Mouse (Mus musculus): ENCODE results near the gene Zfp683.

The Zfp683 gene

DNA sequence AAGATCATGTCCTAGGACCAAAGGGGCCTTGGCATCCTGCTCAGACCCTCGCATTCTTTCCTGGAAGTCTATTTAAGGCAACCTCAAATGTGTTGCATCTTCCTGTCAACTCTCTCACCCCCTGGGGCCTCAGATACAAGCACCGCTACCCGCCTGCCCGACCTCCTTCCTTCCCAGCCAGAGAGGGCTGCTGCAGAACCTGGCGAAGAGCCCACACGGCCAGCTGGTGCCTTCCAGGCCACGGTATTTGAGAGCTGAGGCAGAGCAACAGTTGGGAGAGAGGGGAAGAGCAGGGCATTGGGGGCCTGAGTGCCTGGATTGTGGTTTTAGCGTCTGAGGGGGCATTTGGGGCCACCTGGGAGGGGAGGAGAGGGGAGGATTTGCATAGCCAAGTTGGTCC lies 1.1 kb upstream of the Zfp683 start:
- peak; percentile 37 to 71 for DNase-seq (ENCODE audit: low spot score in 2 of 2)

DNA sequence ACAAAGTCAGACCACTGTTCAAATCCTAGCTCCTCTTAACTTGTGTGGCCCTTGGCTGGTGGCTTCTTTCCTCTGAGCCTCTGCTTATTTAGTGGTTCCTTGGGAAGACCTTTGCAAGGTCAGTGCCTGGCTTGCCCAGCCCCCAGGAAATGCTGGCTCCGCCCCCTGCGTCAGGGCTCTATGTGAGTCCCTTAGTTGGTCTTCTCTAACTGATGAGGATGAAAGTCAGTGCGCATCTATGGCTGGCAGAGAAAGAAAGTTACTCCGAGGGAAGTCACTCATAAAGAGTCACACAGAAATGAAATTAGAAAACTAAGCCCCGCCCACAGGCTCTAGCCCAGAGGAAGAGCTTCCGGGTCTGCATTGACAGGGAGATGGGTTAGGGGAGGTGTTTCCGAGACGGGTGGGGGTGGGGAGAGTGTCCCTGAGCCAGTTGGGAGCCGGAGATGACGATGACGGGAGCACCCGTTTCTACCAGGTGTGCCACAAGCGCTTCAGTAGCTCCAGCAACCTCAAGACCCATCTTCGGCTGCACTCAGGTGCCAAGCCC lies 4.6 kb downstream of the Zfp683 start:
- DNase-seq (ENCODE audit: low spot score in 2 of 2), result no peak

DNA sequence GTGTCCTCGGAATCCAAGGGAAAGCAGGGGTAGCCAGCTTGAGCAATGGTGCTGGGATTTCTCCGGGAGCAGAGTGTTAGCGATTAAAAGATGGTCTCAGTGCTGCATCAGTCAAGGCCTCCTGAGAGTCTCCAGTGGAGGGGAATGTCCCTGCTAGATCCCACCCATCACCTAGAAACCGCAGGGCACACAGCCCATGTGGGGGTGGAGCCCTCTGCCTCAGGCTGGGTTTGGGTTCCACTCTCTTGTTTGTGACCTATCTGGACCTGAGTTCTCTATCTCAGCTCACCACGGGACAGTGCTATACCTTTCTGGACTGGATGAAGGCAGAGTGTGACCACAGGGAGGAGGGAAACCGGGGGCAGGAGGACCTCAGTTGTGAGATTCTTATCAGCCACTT lies 5.3 kb downstream of the Zfp683 start:
- no peak for DNase-seq (ENCODE audit: low spot score in 2 of 2)

DNA sequence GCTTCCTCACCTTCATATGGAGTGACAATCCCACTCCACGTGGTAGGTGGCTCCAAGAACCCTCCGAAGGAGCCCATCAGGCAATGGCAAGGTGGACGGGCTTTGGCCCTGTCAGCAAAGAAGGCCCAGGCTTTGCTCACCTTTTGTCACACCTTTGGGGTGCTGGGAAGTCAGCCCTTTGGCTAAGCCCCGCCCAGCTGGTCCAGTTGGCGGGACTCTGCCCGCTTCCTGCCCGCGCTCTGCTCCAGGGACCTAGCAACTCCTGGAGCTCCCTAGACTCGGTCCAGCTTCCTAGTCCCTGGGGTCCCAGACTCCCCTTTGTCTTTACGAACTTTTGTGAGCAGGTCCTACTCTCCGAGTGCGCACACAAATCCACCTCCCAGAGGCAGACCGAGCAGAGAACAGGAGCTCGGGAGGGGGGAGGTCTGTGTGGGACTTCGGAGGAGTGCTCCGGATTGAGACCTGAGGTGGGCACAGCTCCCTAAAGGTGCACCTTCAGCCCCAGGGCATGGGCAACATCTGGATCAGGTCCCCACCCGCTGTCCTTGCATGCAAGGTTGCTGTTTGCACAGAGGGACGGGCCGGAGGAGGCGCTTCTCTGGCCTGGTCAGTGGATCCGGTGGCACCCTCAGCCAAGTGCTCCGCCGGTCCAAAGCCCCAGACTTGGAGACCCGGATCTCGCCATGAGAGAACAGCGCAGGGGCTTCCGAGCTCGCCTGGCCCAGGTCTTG lies 6.7 kb downstream of the Zfp683 start, which contains the start of gene Crybg2:
TSS of gene Crybg2 (plus strand) at position 681 of the 731 bp plus-strand sequence.
- DNase-seq (ENCODE audit: low spot score in 2 of 2), result no peak

DNA sequence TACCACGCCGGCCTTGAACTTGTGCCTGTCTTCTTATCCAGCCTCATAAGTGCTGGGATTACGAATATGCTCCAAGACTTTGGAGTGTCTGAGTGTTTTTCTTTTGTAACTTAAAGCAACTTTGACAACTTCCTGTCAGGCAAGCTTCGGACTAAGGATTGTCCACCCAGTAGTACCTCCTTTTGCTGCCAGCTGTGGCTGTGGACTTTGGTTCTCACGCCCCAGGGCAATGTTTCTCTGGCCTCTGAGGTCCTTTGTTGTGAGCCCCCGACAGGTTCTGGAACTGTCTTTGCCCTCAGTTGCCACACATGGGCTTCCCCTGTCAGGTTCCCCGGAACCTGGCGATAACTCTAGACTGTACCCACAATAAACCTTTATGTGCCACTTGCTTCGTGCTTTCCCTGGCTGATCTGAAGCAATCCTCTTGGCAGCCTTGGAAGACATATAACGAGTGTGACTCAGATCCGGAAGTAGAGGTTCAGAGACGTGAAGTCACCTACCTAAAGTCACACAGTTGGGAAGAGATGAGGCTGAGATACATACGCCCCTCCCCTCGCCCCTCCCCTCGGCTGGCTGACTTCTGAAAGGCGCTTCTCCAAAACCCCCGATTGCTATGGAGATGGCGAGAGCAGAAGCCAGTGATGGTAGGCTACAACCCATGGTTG lies 7.7 kb downstream of the Zfp683 start:
- DNase-seq (ENCODE audit: low spot score in 2 of 2), result no peak

DNA sequence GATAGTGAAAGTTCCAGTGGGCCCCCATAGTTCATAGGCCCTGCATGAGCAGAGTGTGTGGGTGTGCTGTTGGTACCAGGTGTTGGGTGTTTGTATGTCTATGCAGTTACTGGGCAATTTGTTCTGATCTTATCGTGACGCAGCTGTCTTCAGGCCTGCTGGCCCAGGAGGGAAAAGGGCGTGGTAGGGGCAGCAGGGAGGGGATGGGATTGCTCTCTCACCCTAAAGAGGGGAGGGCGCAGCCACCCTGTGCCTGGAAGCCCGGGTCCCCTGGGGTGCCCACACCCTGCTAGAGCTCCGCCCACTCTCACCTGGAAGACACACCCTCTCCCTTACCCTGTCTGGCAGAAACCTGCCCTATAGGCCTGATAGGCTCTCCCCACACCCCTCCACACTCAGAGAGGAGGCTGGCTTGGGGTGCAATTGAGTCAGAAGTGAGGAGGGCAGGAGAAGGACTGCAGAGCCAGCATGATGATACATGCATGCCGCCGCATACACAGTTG lies 8.4 kb downstream of the Zfp683 start:
- no peak for DNase-seq (ENCODE audit: low spot score in 2 of 2)

DNA sequence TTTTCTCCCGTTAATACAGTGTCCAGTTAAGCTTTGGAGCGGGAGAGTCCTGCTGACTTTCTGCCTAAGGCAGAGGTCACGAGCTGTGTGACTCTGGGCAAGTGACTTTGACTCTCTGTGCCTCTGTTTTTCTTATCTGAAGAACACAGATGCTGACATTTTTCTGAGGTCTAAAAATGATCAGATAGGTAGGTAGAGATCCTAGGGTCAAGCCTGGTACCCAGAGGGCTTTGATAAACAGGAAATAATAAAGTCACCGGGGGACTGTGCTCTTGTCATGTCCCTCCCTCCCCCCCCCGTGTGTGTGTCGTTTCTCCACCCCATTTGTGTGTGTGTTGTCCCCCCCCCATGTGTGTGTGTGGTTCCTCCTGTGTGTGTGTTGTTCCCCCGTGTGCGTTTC lies 8.9 kb downstream of the Zfp683 start:
- DNase-seq (ENCODE audit: low spot score in 2 of 2), result no peak

DNA sequence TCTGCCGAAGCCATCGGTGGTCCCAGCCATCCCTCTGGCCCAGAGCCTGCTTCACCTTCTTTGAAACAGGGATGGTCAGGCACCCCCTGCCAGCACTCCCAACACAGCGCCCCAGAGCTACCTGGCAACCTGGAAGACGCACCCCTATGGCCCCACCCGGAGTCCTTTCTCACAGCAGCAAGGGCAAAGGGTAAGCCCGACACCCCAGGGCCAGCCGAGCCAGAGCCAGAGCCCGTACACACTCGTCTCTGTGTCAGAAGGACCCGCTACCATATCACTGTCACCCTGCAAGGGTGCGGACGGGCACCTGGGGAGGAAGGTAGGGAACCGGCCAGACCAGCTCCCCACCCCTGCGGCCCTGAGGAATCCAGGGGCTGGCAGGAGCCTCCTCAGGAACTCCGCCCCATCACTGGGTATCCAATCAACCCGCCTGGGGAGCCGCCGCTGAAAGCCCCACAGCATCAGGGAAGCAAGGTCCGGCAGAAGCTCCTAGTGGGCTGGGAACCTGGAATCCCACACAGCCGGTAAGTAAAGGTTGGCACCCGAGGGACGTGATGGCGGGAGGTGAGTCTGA lies 11.9 kb downstream of the Zfp683 start:
- no peak for DNase-seq (ENCODE audit: low spot score in 2 of 2)

DNA sequence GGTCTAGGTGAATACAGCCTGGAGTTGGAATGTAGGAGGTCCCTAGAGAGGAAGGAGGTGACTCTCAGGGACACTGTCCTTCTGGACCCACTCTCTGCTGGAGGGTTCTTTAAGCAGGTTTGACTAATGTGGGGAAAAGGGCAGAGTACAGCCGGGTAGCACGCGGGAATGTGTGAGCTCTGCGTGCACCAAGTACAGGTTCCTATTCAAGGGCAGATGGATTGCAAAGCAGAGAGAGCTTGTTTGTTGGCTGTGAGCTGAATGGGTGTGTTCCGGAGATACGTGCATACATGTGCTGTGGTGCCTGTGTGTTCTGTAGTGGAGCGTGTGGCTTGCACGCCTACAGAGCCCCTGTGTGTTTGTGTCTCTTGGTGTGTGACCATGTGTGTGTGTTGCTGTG lies 13.7 kb downstream of the Zfp683 start:
- DNase-seq (ENCODE audit: low spot score in 2 of 2), result no peak

DNA sequence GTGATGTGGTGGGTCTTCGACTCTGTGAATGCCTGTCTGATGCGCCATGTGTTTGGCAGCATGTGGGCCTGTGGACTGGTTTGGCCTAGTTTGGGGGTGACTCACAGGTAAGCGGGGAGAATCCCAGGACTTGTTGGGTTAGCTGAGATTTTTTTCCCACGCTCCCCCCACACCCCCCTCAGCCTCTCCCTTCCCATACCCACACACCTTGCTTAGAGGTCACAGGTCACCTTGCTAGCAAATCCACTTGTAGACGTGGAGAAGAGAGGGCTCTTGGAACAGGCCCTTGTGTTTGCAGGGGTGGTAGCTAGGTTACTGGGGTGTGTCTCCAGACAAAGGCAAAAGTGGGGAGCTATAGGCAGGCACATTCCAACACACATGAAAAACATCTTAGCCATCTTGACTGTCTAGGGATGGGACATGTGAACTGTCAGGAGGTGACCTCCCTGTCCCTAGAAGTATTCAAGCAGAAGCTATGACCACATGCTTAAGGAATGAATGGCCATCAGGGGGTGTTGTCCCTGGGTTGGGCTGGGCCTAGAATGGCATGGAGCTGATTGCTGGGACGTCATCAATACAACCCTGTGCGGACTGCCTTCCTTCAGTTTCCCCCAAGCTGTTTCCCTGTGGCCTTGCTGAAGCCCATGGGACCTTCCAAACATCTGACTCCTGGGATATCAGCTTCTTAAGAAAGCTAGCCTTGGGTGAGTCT lies 14.4 kb downstream of the Zfp683 start:
- DNase-seq (ENCODE audit: low spot score in 2 of 2), result no peak

DNA sequence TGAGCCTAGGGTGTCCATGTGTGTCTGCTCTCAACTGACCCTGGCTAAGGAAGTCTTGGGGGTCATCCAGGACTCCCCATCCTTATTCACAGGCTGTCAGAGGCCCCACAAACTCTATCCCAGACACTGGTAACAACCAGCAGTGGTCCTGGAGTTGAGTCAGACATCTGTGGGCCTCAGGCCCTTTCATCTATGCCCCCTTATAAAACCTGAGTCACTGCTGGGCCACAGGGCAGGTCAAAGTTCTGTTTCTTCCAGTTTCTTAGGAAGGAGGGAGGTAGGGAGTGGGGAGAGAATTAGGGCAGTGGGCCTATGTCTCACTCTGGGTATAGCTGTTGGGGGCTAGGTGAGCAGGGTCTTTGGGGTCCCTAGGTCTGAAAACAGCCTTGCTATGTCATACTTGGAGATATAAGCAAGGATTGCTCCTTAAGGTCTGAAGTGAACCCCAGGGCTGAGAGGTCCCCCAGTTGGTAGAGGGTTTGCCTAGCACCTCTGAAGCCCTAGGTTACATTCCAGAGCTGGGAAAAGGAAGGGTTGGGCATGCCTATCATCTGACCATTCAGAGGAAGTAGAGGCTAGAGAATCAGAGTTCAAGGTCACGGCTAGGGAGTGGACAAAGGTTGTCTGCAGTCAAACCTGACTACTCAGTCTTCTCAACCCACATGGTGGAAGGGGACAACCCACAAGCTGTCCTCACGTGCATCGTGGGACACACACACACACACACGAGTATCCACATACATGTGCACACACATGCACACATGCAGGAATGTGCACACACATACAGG lies 15.3 kb downstream of the Zfp683 start:
- no peak for DNase-seq (ENCODE audit: low spot score in 2 of 2)

DNA sequence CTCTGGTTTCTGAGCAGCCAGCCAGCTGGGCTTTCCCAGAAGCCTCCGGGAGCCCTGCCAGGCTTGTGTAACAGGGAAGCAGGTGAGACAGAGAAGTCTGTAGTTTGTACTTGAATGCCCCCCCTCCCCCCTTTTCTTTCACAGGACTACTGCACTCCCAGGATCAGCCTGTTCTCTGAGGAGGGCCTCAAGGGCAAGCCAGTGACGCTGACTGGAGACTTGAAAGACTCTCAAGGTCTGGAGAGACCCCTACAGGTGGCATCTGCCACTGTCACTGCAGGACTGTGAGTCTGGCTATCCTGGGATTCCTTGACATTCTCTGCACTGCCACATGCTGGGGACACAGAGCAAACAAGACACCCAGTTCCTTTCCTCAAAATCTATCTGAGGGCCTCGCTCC lies 25.1 kb downstream of the Zfp683 start:
- DNase-seq (ENCODE audit: low spot score in 2 of 2), result peak in 1 of 2 experiments; percentile 43

DNA sequence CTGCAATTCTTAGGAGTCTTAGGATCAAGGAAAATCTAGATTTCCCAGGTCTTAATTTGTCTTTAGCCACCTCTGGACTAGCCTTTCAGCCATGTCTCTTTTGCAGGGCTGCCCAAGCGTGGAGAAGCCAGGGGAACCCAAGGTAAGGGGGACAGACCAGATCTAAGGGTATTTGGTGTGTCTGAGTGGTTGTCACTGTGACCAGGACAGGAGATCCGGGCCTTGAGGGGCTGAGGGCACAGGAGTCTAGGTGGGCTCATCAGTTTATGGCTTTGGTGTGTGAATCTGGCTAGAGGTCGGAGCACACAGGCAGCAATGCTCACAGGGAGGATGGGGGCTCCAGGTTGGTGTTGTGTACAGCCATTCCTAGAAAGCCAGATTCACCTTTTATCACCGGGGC lies 27.0 kb downstream of the Zfp683 start:
- no peak for DNase-seq (ENCODE audit: low spot score in 2 of 2)

DNA sequence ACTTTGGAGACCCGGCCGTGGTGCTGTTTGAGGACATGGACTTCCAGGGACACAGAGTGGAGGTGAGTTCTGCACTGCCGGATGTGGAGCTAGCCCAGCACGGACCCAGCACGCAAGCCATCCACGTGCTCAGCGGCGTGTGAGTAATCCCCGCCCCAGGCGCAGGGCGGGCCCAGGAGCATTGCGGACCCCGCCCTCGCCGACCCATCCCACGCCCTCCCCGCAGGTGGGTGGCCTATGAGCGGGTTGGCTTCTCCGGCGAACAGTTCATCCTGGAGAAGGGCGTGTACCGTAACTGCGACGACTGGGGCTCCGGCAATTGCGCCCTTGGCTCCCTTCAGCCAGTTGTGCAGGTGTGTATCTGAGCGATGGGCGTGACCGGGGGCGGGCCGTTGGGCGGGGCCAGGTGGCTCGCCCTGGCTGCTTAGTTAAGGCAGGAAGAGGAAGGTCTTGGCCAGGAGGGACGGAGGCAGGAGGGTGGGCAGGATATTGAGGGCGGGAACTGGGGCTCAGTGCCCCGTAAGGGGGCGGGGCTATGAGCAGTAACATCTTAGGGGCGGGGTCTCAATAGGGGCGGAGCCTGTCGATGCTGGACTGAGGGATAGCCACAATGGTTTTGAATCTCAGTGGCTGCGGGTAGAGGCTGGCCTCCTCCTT lies 28.2 kb downstream of the Zfp683 start:
- DNase-seq (ENCODE audit: low spot score in 2 of 2), result peak in 1 of 2 experiments; percentile 21

DNA sequence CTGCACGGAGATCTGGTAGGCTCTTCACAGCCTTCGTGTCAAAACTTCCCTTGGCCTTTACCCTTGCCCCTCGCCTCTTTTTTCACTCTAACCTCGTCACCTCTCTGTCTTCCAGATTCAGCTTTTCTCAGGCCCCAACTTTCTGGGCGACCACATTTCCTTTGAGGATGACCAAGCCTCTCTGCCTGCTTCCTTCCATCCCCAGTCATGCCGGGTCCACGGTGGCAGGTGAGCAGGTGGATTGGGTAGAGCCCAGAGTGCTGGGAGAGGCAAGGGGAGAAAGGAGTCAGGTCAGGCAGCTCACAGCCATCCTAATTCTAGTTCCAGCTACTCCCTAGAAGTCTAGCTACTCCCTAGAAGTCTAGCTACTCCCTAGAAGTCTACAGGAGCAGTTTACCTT lies 28.8 kb downstream of the Zfp683 start:
- DNase-seq (ENCODE audit: low spot score in 2 of 2), result no peak

DNA sequence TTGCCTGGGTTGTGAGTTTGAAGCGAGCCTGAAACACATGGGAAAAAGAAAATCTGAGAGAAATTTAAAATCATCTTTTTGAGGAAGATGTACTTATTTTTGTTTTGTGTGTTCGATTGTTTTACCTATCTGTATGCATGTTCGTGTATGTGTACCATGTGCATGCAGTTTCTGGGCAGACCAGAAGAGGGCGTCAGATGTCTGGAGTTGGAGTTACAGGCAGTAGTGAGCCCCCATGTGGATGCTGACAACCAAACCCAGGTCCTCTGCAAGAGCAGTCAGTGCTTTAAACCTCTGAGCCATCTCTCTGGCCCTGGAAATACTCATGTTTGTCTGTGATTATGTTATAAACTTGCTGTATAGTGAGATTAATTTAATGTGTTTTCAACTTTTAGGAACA lies 31.4 kb downstream of the Zfp683 start:
- no peak for DNase-seq (ENCODE audit: low spot score in 2 of 2)

DNA sequence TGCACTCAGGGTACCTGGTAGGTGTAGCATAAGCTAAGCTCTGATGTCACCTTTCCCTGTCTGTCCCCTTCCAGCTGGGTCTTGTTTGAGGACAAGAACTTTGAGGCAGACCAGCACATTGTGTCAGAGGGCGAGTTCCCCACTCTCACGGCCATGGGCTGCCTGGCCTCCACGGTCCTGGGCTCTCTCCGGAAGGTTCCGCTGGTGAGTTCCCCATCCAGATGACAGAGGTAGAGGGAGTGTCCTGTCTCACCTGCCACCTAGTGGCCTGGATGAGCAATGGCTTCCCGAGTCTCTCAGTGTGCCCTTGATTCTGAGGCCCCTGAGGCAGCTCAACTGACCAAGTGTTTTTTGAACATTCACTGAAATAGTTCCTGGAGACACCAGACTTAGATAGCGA lies 33.8 kb downstream of the Zfp683 start:
- peak in 1 of 2 experiments; percentile 18 for DNase-seq (ENCODE audit: low spot score in 2 of 2)

DNA sequence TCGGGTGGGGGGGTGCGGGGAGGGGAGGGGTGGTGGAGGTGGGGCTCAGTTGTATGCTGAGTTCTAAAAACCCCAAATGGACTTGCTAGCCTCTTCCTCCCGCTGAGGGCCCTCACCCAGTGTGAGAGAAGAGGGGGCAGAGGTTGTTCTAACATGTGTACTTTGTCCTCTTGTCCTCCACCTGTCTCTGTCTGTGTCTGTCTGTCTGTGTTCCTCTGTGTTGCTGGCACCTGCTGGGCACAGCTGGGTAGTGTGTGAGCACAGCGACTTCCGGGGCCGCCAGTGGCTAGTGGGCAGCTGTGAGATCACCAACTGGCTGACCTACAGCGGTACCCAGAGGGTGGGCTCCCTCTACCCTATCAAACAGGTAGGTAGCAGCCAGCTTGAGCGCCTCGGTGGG lies 35.4 kb downstream of the Zfp683 start:
- DNase-seq (ENCODE audit: low spot score in 2 of 2), result no peak

DNA sequence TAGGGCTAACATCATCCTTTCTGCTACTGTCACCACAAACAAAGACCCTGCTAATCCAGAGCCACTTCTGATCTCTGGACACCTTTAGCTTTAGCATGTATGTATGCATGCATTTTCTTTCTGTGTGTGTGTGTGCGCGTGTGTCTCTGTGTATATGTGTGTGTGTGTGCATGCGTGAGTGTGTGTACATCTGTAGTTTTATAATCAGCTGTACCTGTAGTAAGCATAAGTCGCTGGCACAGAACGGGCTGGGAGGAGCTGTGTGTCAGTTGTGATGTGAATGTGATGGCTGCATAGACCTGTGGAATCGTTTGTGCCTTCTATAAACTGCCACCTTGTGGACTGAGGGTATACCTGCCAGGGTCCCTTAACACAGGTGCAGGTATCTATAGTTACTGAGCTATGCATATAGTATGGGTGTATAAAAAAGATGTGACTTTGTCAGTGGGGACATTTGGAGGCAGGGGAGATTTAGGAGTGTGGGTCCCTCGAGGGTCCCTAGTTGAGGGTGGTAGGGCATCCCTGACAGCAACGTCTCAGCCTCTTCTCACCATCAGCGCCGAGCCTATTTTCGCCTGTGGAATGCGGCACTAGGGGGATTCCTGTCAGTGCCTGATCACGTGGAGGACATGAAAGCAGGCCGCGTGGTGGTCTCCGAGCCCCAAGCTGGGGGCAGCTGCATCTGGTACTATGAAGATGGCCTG lies 37.0 kb downstream of the Zfp683 start:
- no peak for DNase-seq (ENCODE audit: low spot score in 2 of 2)

DNA sequence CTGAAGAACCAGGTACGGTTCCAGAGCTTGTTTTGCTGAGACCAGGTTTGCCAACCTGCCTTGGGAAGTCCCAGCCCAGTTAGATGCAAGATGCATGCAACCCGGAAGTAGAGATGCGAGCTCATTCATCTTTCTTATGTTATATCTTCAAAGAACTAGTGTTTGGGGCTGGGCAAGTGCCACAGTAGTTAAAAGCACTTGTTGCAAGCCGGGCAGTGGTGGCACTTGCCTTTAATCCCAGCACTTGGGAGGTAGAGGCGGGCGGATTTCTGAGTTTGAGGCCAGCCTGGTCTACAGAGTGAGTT lies 37.5 kb downstream of the Zfp683 start:
- DNase-seq (ENCODE audit: low spot score in 2 of 2), result no peak

Measured in cerebellum, postnatal 4 days (tissue).